Mouse (Mus musculus) heart, adult 9 months (tissue): ENCODE data around the gene Taar4.

Experiments used
- DNase-seq, 2 experiments: peaks; one replicate each; pipeline ENCODE4 v3.0.0; 2022; ENCODE audit warnings: low spot score in 2 of 2

Taar4 gene

DNA sequence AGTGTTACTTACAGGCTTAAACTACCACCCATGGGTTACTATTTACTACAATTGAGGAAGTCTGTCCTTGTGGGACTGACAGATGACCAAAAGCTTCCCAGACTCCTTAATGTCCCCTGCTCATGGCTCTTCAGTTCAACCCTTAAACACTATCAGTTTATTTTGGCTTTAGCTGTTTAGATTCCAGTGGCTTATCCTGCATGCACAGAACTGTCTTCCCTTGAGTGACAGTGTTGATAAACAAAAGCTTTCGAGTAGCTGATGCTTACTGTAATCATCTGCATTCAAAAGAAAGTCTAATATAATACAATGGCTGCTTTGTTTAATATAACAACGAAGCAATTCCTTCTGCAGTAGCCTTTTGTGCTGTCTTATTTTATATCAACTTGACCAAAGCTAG, 46.7 kb downstream of the Taar4 start:
- DNase-seq: no peak

DNA sequence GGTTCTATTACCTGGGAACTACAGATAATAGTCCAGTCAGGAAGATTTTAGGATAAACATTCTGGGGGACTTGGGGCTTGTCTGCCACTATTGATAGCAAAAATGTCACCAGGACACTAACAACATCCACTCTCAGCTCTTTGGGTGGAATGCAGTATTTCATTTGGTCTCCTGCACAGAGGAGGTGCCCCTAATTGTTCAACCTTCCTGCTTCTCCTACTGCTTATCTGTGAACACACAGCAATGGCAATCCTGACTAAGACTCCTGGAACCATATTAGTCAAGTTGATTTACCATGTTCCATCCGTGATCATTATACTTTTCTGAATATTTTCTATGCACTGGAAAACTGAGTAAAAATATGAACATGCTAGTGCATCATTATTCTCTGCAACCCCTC, 47.8 kb downstream of the Taar4 start:
- no peak for DNase-seq
